Mouse (Mus musculus): ENCODE results near the gene Itm2b.
A peak's percentile ranks its signal among the peaks of the same experiment; 100 is the strongest.

The Itm2b gene

DNA sequence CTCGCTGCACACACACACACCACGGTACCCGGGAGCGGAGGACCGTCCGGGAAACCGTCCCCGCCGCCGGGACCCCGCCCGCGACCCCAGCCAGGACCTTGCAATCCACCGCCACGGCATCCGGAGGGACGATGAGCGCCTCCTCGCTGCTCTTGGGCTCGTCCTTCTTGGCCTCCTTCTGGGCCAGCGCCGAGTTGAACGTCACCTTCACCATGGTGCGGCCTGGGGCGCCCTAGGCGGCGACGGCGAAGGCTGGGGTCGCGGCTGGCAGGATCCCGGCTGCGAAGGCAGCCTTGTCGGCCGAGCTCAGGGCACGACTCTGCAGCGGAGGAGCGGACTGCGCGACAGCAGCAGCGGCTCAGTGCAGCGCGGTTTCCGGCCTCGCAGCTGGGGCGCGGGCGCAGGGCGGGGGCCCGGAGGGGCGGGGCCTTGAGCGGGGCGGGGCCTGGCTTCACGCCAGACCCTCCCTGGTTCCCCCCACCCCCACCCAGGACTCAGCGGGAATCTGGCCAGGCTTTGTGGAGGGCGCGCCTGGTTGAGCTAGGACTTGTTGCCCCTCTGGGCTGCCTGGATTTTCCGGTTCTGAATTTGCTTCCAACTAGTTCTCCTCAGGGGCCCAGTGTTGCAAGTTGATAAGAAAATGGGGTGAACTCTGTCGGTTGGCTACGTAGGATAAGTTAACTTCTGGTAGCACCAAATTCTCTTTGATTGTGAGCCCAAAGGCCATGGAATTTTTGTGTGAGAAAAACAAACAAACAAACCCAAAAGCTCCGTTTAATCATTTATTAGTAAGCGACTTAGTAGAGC is at the start of gene Itm2b:
Gene Itm2b, minus strand, starts transcription at position 377 of the 807 bp plus-strand sequence.
- ATAC-seq (ENCODE audit: low TSS enrichment) = peak; percentile 46

DNA sequence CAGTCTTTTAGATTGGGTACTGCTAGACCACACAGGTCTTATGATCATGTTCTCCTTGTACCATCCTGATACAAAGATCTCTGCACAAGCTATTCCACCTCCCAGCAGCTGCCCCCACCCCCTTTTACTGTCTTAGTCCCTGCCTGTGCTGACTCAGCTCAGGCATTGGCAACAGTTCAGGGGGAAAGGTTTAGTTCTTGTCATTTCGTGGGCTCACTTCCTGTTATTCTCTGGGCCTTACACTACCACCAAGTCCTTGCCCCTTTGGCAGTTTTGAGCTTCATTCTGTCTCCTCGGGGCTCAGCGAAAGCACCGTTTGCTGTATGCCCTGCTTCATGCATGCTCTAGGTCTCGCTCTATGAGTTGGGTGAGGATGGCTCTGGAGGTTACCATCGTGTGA is 48.4 kb upstream of the Itm2b start:
- ATAC-seq (ENCODE audit: low TSS enrichment) = no peak

DNA sequence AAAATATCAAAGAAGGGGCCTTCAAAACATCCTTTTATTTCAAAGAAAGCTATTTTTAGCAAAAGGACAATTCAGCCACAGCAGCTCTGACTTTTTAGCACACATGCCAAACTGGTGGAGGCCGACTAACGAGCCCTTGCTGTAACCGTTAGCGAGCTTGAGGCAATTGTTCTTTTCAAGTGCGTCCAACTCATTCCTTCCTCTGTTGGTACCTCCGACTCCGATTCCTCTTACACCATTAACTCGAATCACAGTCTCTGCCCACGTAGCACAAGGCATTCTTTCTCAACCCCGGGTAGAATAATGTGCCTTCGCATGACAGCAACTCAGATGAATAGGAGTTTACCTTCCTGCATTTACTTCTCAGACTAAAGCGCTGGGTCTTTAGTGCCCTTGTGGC is 45.5 kb upstream of the Itm2b start:
- no peak for ATAC-seq (ENCODE audit: low TSS enrichment)

DNA sequence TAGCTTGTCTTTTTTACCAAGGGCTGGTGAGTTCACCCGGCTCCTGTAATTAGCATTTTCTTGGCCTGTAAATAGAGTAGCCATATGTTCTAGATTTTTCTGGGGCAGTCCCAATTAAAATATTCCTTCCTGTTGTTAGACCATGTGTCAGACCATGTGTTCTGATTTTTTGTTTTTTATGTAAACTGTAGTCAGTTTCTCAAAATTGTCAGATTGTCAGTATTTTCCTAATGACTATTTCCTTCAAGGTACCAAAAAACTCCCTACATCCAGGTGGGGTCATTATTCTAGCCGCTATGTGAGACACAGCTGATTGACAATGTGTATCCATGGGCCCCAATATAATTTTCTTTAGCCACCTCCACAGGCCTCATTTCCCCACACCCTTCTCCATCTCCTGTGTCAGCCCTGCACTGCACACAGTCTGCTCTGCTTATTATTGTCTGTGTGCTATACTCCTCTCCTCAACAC is 40.5 kb upstream of the Itm2b start:
- no peak for ATAC-seq (ENCODE audit: low TSS enrichment)

DNA sequence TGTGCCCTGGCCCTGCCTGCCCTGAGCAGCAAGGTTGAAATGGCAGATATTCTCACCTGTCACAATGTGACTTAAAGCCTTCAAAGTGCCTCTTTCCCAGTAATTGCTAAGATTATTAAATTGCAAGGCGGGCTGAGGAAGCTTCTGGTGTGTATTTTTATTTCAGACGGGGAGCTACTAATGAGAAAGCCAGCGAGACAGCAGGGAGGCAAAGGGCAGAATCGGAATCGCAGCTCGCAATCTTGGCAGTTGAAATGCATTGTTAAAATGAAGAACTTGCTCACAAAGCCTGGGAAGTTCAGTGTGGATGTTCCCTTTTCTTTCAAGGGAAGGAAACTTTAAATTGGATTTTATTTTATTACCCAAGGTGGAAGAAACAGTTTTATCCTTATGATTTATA is 39.9 kb upstream of the Itm2b start:
- ATAC-seq (ENCODE audit: low TSS enrichment) = no peak

DNA sequence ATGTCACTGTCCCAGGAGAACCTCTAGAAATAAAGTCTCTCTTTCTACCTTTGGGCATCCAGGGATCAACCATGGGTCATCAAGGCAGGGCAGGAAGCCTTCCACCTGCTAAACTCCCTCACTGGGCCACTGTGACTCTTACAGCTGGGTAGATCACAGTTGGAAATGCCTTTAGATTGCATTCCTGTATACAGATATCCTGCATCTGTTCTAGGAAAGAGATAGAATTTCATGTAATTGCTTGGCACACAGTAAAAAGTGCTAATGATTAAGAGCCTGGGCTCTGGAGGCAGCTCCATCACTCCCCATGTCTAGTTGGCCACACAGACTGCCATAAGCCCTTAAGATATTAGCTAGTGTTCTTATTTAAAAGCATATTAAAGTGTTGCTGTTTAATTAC is 38.5 kb upstream of the Itm2b start:
- no peak for ATAC-seq (ENCODE audit: low TSS enrichment)

DNA sequence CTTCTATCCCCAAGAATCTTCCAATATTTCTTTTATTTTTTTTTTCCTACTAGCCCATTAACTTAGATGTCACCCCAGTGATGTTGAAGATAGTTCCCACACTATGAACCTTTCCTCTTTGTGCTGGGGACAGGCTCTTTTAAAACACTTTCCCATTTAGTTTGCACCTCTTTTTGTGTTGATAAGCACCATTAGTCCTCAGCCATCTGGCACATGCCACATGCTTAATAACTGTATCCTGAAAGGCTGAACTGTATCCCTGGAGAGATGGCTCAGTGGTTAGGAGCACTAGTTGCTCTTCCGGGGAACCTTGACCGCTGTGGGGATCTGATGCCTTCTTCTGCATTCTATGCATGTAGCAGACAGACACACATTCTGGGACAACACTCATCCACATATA is 37.5 kb upstream of the Itm2b start:
- ATAC-seq (ENCODE audit: low TSS enrichment) = no peak

DNA sequence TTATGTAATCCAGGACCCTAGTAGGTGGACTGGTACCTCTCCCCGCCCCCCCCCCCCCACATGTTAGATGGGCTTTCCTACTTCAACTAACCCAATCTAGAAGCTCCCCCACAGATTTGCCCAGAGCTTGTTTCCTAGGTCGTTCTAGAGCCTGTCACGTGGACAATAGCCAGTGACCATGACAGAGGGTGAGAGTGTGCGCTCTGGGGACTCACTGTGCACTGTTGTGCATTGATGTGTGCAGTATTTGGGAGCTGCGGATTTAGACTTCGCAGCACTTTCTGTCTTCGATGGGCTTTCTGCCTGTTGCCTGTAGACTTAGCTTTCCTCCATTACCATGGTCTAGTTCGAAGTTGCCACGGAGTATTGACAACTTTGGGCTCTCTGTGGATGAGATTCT is 36.5 kb upstream of the Itm2b start:
- no peak for ATAC-seq (ENCODE audit: low TSS enrichment)

DNA sequence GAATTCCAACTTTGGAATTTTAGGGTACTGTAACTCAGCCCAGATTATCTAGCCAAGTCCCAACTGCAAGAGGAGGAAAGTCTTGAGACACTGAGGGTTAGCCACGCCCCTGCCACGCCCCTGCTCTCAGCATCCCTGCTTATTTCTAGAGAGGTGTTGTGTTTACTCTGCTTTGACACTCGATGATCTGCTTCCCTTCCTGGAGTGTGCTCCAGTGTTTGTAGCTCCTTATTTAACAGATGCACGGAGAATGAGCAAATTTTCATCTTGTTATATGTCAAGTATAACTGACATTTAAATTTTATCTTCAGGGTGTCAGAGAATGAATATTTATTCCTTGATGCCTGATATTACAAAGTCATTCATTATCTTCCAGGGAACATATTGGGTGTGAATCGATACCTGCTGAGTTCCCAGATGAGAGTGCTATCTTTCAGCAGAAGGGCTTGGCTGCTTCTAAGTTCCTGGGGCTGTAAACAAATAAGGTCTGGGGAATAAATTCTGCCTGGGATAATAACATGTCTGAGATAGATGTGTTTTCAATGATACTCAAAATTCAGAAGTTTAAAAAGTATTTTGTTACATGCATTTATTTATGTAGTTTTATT is 35.2 kb upstream of the Itm2b start:
- no peak for ATAC-seq (ENCODE audit: low TSS enrichment)

DNA sequence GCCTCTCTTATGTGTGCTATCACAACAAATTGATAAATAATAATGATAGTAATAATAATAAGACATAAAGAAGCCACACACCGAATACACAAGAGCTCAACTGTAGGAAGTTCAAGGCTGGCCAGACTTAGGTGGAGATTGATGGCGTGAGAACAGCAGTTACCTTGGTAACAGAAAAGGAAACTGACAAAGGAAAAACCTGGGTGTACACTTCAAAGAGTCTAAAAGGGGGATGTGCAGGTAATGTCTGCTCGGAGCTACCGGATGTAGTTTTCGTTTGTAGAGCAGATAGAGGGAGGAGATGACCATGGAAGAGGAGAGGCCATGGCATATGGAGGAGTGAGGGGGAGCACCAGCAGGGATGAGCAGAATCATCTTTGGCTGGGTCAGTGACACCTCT is 31.4 kb upstream of the Itm2b start:
- ATAC-seq (ENCODE audit: low TSS enrichment) = no peak

DNA sequence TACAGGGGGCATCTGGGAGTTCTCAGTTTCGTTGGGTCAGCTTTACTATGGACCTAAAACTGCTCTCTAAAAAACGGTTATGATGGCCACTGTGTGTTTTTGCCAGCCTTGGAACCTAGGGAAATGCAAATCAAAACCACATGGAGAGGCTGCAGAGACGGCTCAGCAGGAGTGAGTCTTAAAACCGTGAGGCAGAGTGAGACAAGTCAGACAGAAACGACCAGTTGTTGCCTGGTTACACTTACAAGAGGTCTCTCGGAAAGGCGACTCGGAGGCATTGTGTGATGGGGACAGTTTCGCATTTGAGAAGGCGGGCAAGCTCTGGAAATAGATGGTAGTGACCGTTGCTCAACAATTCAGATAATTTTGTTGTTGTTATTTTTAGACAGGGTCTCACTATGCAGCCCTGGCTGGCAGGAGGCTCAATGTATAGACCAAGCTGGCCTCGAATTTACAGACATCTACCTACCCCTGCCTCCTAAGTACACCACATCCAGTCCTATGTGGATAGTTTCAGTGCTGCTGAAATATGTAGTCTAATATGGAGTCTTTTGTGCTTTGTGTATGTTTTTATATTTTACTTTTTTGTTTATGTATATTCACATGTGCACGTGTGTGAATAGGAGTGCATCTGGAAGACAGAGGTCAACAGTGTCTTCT is 30.4 kb upstream of the Itm2b start:
- no peak for ATAC-seq (ENCODE audit: low TSS enrichment)

DNA sequence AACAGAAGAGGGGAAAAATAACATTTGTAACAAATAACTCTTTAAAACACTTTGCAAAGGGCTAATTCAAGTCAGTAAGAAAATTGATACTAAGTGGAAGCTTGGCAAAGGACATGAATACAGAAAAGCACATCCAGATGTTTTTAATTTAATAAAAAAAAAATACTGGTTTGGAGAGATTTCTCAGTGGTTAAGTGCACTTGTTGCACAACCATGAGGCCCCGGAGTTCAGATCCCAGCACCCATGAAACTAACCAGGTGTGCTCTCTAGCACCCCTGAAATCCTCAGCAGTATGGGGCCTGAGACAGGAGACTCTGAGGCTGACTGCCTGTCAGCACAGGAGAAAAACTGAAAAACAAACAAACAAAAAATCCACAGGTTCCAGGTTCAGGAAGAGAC is 26.6 kb upstream of the Itm2b start:
- ATAC-seq (ENCODE audit: low TSS enrichment) = no peak

DNA sequence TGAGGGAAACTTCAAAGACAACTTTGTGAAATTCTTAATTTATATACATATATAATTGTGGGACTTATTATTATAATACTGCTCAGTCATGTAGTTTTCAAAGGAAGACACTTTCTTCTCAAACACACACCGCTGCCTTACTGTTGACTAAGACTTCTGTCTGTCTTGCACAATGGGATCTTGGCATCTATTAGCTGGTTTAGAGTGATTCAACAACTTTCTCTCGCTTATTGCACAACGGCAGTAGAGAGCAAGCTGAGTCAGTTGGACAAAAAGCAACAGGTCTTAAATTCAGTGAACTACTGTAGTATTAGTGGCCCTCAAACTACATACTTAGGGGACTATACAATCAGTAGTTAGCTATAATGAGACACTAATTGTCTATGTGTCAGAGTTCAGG is 25.0 kb upstream of the Itm2b start:
- no peak for ATAC-seq (ENCODE audit: low TSS enrichment)

DNA sequence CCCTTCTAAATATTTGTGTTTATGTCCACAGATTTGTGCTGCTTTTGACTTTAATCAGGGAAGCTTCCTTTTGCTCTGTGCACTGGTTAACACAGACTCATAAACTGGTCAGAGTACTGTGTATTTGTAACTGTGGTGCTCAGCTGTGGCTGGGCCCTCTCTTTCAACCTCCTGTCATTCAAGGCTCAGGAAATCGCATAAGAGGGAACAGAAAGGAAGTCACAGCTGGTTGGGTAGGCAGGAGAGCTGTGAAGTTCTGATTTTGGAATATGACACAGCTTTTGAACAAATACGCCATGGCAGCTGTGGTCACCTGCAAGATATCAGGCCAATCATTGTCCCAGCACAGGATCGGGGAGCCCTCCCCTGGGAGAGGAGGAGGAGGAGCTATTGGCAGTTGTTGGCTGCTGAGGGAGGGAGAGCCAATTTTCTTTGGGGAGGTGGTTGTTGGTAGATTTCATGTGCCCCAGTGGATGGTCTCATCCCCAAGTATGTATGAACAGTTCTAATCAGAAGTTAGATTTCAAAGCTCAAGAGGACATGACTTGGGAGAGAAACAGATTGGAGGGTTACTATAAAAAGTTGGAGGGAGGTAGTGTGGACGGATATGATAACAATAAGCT is 23.2 kb upstream of the Itm2b start:
- ATAC-seq (ENCODE audit: low TSS enrichment) = no peak

DNA sequence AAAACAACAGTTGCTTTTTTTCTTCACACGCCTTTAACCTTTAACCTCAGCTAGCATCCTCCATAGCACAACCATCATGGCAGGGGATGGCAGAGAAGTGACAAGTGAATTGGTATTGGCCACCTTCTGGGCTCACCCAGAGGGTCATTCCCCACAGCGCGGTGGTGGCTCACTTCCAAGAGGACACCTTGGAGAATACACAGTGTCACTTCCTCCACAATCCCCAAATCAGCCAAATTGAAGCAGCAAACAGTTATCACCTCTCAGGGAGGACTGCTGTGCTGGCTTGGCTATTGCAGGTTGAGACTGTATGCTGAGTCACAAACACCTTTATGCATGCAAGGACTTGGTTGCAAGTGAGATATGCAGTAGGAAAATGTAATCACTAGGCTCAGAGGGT is 18.9 kb upstream of the Itm2b start:
- no peak for ATAC-seq (ENCODE audit: low TSS enrichment)

DNA sequence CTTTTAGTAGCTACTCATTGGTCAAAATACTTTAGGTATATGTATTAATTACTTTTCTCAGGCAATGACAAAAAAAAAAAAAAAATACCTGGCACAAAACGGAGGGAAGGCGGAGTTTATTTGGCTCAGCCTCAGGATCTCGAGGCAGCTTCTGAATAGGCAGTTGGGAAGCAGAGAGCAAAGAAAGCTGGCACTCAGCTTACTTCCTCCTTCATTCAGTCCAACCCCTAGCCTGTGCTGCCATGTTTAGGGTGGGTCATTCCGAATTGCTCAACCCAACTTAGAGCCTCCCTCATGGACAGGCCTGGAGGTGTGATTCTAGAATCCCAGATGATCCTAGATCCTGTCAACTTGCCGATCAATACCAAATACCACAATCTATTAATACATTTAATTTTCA is 18.3 kb upstream of the Itm2b start:
- ATAC-seq (ENCODE audit: low TSS enrichment) = no peak

DNA sequence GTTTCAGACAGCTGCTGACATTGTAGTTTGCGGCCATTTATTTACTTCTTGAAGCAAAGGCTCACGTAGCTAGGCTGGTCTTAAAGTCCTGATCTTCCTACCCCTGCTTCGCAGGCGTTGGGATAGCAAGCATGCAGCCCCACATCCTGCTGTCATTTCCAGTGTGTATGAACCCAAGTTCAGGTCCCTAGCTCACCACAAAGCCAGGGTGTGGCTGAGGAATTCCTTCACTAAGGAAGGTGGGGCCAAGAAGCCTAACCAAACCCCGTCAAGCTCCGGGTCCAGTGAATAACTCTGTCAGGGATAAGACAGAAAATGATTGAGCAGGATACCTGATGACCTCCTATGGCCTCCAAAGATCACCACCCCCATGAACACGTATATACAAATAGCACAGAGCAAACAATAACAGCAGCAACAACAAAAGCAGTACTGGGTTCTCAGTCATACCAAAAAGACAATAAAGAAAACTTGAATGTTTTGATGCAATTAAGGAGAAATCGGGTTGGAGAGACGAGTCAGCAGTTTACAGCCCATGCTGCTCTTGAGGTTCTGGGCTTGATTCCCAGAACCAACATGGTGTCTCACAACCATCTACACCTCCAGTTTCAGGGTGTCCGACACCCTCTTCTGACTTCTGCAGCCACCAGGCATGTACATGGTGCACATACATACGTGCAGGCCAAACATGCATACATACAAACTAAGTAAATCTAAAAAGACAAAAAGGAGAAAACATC is 17.4 kb upstream of the Itm2b start:
- no peak for ATAC-seq (ENCODE audit: low TSS enrichment)

DNA sequence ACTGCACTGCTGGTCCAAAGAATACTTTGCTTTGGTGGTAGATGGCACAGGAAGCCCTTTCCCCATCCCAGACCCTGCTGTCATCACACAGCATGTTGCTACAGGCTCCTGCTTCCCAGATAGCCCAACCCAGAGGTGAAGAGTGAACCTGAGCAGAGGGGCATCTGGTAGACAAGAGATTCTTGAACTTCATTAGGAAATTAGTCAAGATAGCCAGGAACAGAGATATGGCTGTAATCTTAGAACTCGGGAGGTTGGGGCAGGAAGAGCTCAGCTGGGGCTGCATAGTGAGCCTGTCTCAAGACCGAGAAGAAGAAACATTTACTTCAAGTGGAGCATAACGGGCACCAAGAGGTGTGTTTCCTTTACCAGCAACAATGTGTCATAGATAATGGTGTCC is 16.3 kb upstream of the Itm2b start:
- no peak for ATAC-seq (ENCODE audit: low TSS enrichment)

DNA sequence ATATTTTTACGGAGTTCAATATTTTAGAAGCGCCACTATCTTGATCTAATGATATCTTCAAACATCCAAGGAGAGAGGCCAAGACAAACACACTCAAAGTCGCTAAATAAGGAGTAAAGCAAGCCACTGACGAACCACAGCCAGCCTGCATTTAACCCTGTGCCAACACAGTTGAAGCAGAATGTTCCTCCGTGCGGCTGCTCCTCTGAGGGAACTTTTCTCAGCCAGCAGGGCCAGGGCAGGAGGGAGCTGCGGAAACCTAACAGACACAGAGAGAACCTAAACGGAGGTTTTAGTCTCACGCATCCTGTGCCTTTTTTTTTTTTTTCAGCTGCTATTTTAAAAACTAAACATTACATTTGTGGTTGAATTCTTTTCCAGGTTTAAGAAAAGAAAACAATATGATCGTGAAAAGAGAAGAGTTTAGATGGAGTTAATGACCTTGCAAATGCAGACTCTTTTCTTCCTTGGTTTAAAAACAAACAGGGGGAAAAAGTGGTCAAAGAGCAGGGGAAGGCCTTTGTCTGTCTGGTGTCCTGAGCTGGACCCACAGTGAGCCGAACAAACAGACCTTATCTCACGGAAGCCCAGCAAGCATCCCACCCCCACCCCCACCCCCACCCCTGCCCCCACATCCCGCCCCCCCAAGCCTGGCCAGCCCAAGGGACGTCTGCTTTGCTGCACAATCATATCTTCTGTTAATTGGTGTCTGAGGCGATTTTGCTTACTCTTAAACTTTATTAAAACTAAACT is 15.0 kb upstream of the Itm2b start:
- ATAC-seq (ENCODE audit: low TSS enrichment) = no peak

DNA sequence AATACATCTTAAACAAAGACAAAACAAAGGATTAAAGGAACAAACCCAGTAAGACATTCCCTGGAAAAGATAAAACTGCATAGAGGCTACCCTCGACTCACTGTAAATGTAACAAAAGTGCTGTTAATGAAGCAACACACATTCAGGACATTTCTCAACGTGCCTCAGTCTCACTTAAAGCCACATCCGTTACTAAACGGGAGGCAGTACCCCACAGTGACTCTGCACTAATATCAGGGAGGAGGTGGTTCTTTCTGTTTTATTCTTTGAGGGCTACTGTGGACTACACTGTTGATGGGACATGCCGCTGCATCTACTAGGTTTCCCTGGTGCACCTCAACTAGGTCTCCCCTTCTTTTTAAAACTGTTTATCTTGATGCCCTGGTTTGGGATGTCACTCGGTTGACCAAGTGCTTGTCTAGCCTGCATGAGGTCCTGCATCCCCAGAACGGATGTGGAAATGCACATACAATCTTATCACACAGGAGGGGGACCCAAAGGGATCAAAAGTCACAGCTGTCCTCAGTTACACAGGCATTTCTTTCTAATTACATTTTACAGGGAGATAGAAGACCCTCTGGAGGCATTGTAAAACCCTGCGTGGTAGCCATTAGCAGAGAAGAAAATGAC is 13.4 kb upstream of the Itm2b start:
- ATAC-seq (ENCODE audit: low TSS enrichment) = no peak

DNA sequence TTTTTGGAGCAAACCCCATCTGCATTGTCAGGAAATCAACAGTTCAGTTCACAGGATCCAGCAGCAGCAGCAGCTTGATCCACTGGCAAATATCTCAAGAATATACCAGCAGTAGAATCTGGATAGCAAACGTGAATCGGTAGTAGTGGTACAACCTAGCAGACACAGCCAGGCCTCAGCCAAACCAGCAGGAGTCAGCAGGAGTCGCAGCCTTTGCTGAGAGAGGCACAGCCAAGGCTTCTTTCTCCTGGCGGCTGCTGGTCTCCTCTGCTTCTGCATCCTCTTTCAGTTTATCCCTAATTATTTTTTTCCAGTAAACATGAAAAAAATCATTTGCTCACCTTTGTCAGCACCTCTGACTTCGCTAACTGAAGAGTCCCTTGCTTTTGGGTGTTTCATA is 10.7 kb upstream of the Itm2b start:
- ATAC-seq (ENCODE audit: low TSS enrichment) = no peak

Data from frontal cortex, adult (tissue).